Mouse (Mus musculus) brain, embryonic 14.5 days (tissue): ENCODE measurements around the gene Btbd35f6.
"Not testable (repeated sequence)": the region's sequence is repeated elsewhere in the genome, so short reads cannot be mapped to it uniquely, and the experiment has no call there.

Experiments used
- CTCF ChIP-seq: fragments of 200-500 bp; IDR thresholded peaks from 2 replicates; pipeline ENCODE4 v1.5.1; 2012; ENCODE audit warnings: inconsistent platforms, mild to moderate bottlenecking, moderate library complexity, borderline replicate concordance; ENCODE audit not compliant: insufficient read depth, insufficient read length; ENCODE audit errors: extremely low read depth
- POLR2A ChIP-seq: fragments of 200-500 bp; IDR thresholded peaks from 2 replicates; pipeline ENCODE4 v1.6.1; 2012; ENCODE audit warnings: mild to moderate bottlenecking, inconsistent platforms, borderline replicate concordance; ENCODE audit not compliant: poor library complexity, insufficient read depth, insufficient read length, severe bottlenecking; ENCODE audit errors: extremely low read depth

DNA sequence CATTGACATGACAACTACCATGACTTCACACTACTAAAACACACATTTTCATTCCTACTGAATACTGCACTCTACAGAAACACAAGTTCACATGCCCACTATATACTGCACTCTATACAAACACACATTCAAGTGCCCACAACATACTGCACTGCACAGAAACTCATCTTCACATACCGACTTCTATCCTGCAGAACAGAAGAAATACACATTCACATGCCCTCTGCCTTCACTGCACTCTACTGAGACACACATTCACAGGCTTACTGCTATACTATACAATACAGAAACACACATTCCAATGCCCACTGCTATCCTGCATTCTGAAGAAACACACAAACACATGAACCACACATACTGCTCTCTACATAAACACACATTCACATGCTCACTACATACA is 26.1 kb downstream of the Btbd35f6 start:
- not testable (repeated sequence) for TF ChIP-seq POLR2A, CTCF
